Mouse (Mus musculus): ENCODE measurements at regions not wholly inside any gene's neighbourhood (a gene's known extent, or its start where the extent isn't known, plus 50 kb on each side); places are given as distances from the start of the nearest gene placed in this dataset.
A peak's percentile ranks its signal among the peaks of the same experiment; 100 is the strongest.

DNA sequence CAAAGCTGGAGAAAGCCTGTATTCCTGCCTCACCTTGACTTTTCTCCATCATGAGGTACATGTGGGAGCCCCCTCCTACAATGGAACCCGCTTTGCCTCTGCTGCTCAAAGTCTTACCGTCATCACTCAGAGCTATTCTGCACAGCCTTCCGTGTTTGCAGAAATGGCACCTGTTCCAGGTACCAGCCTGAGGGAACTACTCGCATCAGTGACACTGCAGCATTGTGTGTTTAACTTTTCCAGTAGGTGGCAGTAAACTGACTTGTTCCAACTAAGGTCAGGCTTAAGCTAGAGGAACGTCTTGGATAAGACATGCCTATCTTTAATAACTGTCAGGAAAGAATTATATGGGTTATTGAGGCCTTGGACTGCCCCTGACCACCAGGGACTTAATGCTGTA, 71.4 kb downstream of the Fam173b start:
- no peak for DNase-seq (ENCODE audit: inconsistent ontology term)

DNA sequence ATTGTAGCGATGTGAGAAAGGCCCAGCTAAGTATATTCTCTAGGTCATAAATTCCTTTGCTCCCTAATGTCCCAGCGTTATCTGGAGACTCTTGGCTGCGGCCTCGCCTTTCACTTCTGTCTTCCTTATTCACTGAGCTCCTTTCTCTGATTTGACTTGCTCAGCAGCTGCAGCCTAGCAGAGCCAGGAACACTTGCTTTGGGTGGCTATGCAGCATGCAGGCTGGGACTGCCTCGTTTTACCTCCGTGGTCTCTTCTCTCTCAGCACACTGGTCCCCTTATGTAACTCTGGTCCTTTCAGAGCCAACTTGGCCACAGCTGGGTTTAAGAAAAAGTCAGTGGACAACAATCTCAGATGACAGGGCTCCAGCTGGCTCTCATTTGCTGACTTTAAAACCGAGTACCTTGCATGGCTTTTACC, 75.1 kb downstream of the Fam173b start:
- no peak for DNase-seq (ENCODE audit: inconsistent ontology term)

- DNase-seq (ENCODE audit: inconsistent ontology term), result no peak
Measured at GRCm38 (mm10) chr15:31693109-31693508, 91.5 kb downstream of the Fam173b start.

GRCm38 (mm10) chr15:31694877-31695671, 93.4 kb downstream of the Fam173b start:
- no peak for DNase-seq (ENCODE audit: inconsistent ontology term)

- no peak for DNase-seq (ENCODE audit: inconsistent ontology term)
Measured at GRCm38 (mm10) chr15:31703400-31703799, 101.7 kb downstream of the Fam173b start.

DNA sequence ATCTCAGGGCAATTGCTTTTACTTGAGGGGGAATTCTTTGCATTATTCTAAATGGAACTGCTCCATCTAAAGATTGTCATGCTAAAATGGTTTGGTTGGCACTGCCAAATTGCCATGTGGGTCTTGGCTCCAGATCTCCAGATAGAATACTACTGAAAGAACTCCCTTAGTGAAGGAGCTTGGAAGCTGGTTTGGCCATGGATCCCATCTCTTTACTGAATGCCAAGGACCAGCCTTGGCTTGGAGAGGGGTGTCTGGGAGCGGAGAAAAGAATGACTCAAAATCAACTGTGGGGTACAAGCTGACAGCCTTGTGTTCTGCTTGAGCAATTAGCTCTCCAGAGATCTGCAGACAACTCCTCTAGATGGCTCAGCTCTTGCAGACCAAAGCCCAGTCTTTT, 105.8 kb downstream of the Fam173b start:
- DNase-seq (ENCODE audit: inconsistent ontology term), result no peak

DNA sequence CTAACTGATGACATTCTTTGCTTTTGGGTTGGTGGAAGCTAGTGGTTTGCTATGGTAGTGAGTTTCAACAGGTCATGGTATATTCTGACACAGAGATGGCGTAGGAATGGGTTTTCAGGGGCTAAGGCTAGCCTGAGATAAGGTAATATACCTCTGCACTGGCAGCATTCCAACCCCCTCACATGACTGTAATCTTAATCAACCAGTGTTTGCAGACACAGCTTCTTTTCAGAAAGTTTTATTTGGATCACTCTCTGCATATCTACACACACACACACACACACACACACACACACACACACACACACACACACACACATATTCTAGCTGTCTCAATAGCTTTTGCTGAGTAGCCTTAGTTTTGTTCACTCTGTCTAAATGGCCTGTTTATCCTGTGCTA, 119.4 kb downstream of the Fam173b start:
- DNase-seq (ENCODE audit: inconsistent ontology term), result no peak

GRCm38 (mm10) chr15:31722429-31722828, 120.8 kb downstream of the Fam173b start:
- DNase-seq (ENCODE audit: inconsistent ontology term), result no peak

DNA sequence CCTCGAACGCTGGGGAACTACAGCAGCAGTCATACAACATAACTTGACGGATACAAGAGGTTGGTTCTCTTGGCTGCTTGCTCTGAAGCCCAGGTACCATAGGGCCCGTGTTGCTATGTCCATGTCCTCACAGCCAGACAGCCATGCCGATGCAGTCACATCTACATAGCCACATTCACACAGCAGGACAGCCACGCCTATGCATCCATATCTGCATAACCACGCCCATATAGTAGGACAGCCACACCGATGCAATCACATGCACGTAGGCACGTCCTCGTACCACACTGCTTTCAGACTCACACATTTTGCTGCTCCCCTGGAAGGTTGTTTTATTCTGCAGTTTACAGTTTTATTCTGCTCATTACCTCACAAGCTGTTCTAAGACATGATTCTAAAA, 122.6 kb downstream of the Fam173b start:
- DNase-seq (ENCODE audit: inconsistent ontology term), result no peak

DNA sequence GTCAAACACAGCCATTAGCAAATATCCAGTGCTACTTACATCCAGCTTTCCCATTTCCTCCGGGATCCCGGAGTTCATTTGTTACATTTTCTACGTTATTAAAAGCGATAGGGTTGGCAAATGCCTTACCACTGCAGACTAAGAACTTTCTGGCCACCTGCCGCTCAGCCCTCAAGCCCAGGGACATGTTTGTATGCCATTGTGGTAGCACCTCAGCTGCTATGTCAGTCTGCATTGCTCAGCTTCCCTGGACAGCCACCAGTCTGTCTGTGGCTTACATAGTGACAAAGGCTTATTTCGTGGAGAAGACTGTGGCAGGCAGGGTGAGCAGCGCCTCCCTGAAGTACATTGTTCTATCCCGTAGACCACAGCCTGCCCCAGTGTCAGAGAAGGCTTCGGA, 127.5 kb downstream of the Fam173b start:
- DNase-seq (ENCODE audit: inconsistent ontology term), result no peak

DNA sequence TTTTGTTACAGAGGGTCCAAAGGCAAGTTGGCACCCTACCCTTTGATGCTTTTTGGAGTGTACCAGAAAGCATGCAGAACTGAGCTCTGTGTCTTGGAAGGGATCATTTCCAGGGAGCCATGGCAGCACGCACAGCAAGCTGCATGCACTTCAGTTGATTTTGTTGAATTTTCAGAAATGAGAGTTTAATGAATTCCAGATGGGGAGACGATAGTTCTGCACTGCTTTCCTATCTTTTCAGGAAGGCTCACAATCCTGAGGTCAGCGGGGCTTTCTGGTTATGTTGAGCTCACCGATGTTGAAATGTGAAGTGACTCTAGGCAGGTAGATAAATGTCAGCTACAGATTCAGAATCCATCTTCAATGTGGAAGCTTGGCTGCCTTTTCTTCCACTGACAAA, 140.0 kb downstream of the Fam173b start:
- DNase-seq (ENCODE audit: inconsistent ontology term), result no peak

- no peak for DNase-seq (ENCODE audit: inconsistent ontology term)
Measured at GRCm38 (mm10) chr15:31744570-31744969, 142.9 kb downstream of the Fam173b start.

DNA sequence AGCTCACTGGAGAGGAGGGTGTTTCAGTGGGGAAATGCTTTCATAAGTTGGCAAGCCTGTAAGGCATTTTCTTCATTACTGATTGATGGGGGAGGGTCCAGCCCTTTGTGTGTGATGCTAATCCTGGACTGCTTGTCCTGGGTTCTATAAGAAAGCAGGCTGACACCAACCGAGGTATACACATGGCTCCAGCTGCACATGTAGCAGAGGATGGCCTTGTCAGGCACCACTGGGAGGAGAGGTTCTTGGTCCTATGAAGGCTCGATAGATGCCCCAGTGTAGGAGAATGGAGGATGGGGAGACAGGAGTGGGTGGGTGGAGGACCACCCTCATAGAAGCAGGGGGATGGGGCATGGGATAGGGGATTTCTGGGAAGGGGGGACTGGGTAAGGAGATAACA, 151.0 kb downstream of the Fam173b start:
- no peak for DNase-seq (ENCODE audit: inconsistent ontology term)

DNA sequence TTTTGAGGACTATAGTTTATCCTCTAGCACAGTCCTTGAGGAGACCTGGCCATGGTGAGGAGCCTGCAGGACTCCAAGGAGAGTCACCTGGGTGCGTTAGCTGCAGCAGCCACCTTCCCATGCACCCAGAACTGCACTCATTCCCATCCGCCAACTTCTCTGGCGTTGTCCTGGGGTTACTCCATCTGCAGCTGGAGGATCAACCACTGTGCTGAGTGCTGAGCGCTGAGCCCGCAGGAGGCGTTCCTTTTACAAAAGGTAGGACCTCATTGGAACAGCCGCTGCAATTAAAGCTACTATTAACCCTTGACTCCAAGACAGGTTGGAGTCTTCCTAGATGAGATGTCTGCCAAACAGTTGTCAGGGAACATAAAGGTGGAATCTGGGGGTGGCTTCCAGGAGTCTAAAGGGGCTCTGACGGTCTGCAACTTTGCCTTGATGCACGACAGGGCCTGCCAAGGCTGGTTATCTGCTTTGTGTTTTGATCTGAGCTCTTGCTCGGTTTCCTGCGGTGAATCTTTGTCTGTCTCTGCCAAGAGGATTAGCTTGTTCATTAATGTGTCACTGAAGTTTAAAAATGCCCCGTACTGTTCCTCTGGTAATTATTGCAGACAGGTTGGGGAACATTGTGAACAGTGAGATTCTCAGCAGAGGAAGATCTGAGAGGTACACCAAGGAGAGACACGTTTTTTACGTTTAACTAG, 152.1 kb downstream of the Fam173b start:
- DNase-seq (ENCODE audit: inconsistent ontology term), result peak; percentile 86

- peak; percentile 56 for DNase-seq (ENCODE audit: inconsistent ontology term)
Measured at GRCm38 (mm10) chr15:31768959-31769844, 167.6 kb downstream of the Fam173b start.

- no peak for DNase-seq (ENCODE audit: inconsistent ontology term)
Measured at GRCm38 (mm10) chr15:31783081-31783480, 181.4 kb downstream of the Fam173b start.

DNA sequence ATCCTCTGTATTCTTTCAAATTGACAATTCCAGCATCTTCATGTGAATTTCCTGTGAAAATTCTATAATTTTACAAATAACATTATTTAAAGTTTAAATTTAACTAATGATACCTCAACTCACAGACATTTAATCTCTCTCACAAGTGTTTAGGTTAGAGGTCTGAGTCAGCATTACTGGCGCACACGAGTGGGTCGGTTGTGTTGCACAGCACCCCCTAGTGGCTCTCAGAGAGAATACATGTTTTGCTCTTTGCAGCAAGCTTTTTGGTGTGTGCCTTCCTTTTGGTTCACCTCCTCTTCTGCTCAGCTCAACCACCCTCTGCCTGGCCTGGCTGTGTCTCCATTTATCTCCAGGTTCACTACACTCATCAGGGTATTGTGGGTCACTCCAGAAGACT, 183.4 kb downstream of the Fam173b start:
- DNase-seq (ENCODE audit: inconsistent ontology term), result no peak

DNA sequence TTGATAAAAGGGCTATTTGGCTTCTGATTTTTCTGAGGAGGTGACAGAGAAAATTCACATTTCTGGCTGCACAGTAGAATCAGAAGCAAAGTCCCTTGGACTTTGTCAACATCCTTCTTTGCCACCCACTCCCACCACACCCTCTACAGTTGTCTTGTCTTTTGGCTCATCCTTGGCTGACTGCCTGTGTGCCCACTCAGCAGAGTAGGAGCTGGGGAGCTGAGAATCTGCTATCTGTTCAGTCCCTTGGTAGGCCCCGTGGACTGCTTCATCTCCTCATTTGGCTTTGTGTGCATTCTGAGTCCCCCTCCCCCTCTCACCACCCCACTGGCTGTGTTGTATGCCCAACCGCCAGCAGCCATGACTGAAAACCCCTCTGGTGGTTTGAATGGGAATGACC, 197.2 kb downstream of the Fam173b start:
- DNase-seq (ENCODE audit: inconsistent ontology term), result no peak

- peak; percentile 62 for DNase-seq (ENCODE audit: inconsistent ontology term)
Measured at GRCm38 (mm10) chr15:31805522-31805921, 203.9 kb downstream of the Fam173b start.

- DNase-seq (ENCODE audit: inconsistent ontology term), result no peak
Measured at GRCm38 (mm10) chr15:31815551-31815950, 213.9 kb downstream of the Fam173b start.

DNA sequence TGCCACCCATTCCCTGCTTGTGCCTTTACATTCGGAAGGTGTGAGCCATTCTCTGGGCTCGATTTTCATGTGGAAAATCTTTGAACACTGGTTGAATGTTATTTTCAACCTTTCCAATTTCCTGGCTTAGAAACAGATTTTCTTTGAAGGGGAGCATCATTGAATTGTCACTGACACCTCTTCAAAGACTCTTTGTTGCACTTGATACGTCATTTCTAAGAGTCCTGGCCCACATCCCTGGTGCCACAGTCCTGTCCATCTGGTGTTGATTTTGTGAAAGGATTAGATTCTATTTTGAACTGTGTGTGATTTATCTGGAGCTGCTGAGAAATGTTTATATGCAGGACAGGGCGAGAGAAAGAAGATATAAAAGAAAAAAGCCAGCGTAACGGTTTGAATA, 217.6 kb downstream of the Fam173b start:
- DNase-seq (ENCODE audit: inconsistent ontology term), result no peak

DNA sequence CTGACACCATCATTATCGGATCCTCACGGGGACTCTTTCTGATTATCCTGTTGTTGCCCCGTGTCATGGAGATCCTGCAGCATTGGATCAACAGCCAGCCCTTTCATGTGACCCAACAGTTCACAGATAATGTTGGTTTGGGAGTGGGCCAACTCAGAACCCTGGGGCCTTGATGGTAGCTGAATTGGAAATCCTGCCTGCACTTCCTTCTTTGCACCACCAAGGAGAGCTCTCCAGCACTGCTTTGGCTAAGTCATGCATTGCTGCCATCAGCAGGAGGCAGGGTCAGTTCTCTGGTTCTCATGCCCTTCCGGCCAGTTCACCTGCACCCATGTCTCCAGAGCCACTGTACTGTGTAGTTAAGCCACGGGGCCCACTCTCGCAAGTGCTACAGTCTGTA, 225.6 kb downstream of the Fam173b start:
- DNase-seq (ENCODE audit: inconsistent ontology term), result peak; percentile 1
